Mouse (Mus musculus): ENCODE data around the gene Clp1. TPM values are rescaled to one million over a fixed set of nuclear protein-coding genes. Genes with fewer than 3 reads are reported as not detected.

Gene Clp1
- total RNA-seq, 2 experiments from 2014 or later = 26.2 to 70.0 TPM

Other genes with a start within 250 kb of the Clp1 start
- 11.2 and 15.1 TPM in 2 replicates for gene Ctnnd1, start 76.6 kb downstream of the Clp1 start, total RNA-seq (2015; ENCODE audit: low replicate concordance)
- 7.0 and 18.7 TPM in 2 replicates for gene Ctnnd1, start 76.6 kb downstream of the Clp1 start, total RNA-seq (2017; ENCODE audit: low replicate concordance)
- gene Btbd18, start 68.3 kb downstream of the Clp1 start, total RNA-seq (2015; ENCODE audit: low replicate concordance) = not detected in 2 replicates
- gene Btbd18, start 68.3 kb downstream of the Clp1 start, total RNA-seq (2017; ENCODE audit: low replicate concordance) = not detected in 2 replicates
- 59.8 and 66.2 TPM in 2 replicates for gene Selenoh, start 56.6 kb downstream of the Clp1 start, total RNA-seq (2015; ENCODE audit: low replicate concordance)
- gene Selenoh, start 56.6 kb downstream of the Clp1 start, total RNA-seq (2017; ENCODE audit: low replicate concordance) = 21.6 and 28.2 TPM in 2 replicates
- not detected in 2 replicates for gene Gm28635, start 49.3 kb downstream of the Clp1 start, total RNA-seq (2015; ENCODE audit: low replicate concordance)
- 1.1 TPM in 1 of 2 replicates, not detected in the other for gene Gm28635, start 49.3 kb downstream of the Clp1 start, total RNA-seq (2017; ENCODE audit: low replicate concordance)
- gene Med19, start 48.9 kb downstream of the Clp1 start, total RNA-seq (2015; ENCODE audit: low replicate concordance) = 29.3 and 36.0 TPM in 2 replicates
- gene Med19, start 48.9 kb downstream of the Clp1 start, total RNA-seq (2017; ENCODE audit: low replicate concordance) = 42.9 and 47.5 TPM in 2 replicates
- 52.4 and 74.6 TPM in 2 replicates for gene Tmx2, start 48.2 kb downstream of the Clp1 start, total RNA-seq (2015; ENCODE audit: low replicate concordance)
- gene Tmx2, start 48.2 kb downstream of the Clp1 start, total RNA-seq (2017; ENCODE audit: low replicate concordance) = 42.6 and 43.2 TPM in 2 replicates
- gene Zdhhc5, start 12.2 kb downstream of the Clp1 start, total RNA-seq (2015; ENCODE audit: low replicate concordance) = 67.0 and 77.5 TPM in 2 replicates
- 83.7 and 85.0 TPM in 2 replicates for gene Zdhhc5, start 12.2 kb downstream of the Clp1 start, total RNA-seq (2017; ENCODE audit: low replicate concordance)
- 377 and 399 TPM in 2 replicates for gene Ypel4, start 6.7 kb upstream of the Clp1 start, total RNA-seq (2015; ENCODE audit: low replicate concordance)
- gene Ypel4, start 6.7 kb upstream of the Clp1 start, total RNA-seq (2017; ENCODE audit: low replicate concordance) = 327 and 382 TPM in 2 replicates
- not detected in 2 replicates for gene Gm19426, start 16.3 kb upstream of the Clp1 start, total RNA-seq (2015; ENCODE audit: low replicate concordance)
- gene Gm19426, start 16.3 kb upstream of the Clp1 start, total RNA-seq (2017; ENCODE audit: low replicate concordance) = not detected in 2 replicates
- gene Serping1, start 48.1 kb upstream of the Clp1 start, total RNA-seq (2015; ENCODE audit: low replicate concordance) = 0.72 and 12.6 TPM in 2 replicates
- gene Serping1, start 48.1 kb upstream of the Clp1 start, total RNA-seq (2017; ENCODE audit: low replicate concordance) = 1.8 and 3.8 TPM in 2 replicates
- 424 and 462 TPM in 2 replicates for gene Ube2l6, start 71.5 kb upstream of the Clp1 start, total RNA-seq (2015; ENCODE audit: low replicate concordance)
- gene Ube2l6, start 71.5 kb upstream of the Clp1 start, total RNA-seq (2017; ENCODE audit: low replicate concordance) = 282 and 312 TPM in 2 replicates
- not detected in 2 replicates for gene Smtnl1, start 95.3 kb upstream of the Clp1 start, total RNA-seq (2015; ENCODE audit: low replicate concordance)
- not detected in 2 replicates for gene Smtnl1, start 95.3 kb upstream of the Clp1 start, total RNA-seq (2017; ENCODE audit: low replicate concordance)
- 16.8 and 17.3 TPM in 2 replicates for gene Timm10, start 99.6 kb upstream of the Clp1 start, total RNA-seq (2015; ENCODE audit: low replicate concordance)
- 6.5 TPM in 1 of 2 replicates, not detected in the other for gene Timm10, start 99.6 kb upstream of the Clp1 start, total RNA-seq (2017; ENCODE audit: low replicate concordance)
- 716 and 794 TPM in 2 replicates for gene Slc43a1, start 111.5 kb upstream of the Clp1 start, total RNA-seq (2015; ENCODE audit: low replicate concordance)
- 395 and 487 TPM in 2 replicates for gene Slc43a1, start 111.5 kb upstream of the Clp1 start, total RNA-seq (2017; ENCODE audit: low replicate concordance)
- gene Rtn4rl2, start 159.4 kb upstream of the Clp1 start, total RNA-seq (2015; ENCODE audit: low replicate concordance) = not detected in 2 replicates
- not detected in 2 replicates for gene Rtn4rl2, start 159.4 kb upstream of the Clp1 start, total RNA-seq (2017; ENCODE audit: low replicate concordance)
- gene Slc43a3, start 209.2 kb upstream of the Clp1 start, total RNA-seq (2015; ENCODE audit: low replicate concordance) = 480 and 538 TPM in 2 replicates
- 432 and 465 TPM in 2 replicates for gene Slc43a3, start 209.2 kb upstream of the Clp1 start, total RNA-seq (2017; ENCODE audit: low replicate concordance)